Mouse (Mus musculus): ENCODE data around the gene Mdga2. TPM values are rescaled to one million over a fixed set of nuclear protein-coding genes. Genes with fewer than 3 reads are reported as not detected.

Mdga2 gene
- polyA plus RNA-seq, 1 experiment from 2014 or later: 4.7 TPM

DNA sequence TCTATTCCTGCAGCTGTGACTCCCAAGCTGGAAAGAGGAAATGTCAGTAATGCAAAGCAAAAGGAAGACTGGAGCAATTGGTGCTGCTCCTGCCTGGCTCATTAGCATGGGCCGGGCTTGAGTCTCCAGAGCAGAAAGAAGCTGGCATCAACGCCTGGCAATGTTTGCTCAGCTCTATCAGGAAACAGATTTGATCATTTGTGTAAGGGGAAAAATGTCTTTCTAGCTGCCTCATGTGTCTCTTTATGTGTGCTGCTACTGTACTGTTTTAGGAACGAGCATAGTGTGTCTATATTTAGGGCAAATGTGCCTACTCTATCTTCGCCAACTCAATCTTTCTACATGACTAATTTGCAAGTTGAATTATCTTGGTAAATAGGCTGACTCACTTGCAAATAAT is 211.0 kb downstream of the Mdga2 start:
- WGBS: 83% methylated on average over 4 of the region's 4 CpGs
- no peak overlapping the region for H3K9ac ChIP-seq (ENCODE audit: low read length)
- ATAC-seq (replicated peaks; ENCODE audit: low FRiP score): no peak
- H3K27me3 ChIP-seq (ENCODE audit: control insufficient read depth, insufficient read depth, low read length): no peaks in the 10 kb centered on the region
- H3K9me3 ChIP-seq (ENCODE audit: control insufficient read depth, low read length): no peaks in the 10 kb centered on the region
- no peak overlapping the region for H3K27ac ChIP-seq (ENCODE audit: low read depth, low read length)
- no peaks in the 10 kb centered on the region for H3K4me1 ChIP-seq (replicated peaks; ENCODE audit: control insufficient read depth, insufficient read depth, low read length)
- H3K36me3 ChIP-seq (ENCODE audit: control insufficient read depth, insufficient read depth, low read length): no peaks in the 10 kb centered on the region
- H3K4me2 ChIP-seq (ENCODE audit: low read depth, low read length, severe bottlenecking): no peak overlapping the region
- no peak for DNase-seq (ENCODE audit: low spot score)
- no peak overlapping the region for H3K4me3 ChIP-seq (ENCODE audit: low read depth, low read length)

DNA sequence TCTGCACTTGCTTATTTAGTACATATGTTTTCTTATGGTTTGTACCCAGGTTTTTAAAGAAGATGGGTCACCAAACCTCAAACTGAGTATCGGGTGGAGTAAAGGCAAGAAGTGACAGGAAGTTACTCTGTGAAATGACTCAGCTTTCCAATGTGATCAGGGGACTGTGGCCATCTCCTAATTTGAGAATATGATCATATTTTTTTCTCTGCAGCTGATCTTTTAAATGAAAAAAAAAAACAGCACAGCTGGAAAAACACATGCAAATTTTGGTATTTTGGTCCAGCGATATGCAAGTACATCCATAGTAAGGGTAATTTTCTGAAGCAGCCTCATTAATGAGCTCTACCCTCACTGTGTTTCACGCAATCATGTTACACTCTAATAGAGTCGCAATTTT is 212.0 kb downstream of the Mdga2 start:
- 94% methylated on average over 4 of the region's 4 CpGs for WGBS
- H3K4me3 ChIP-seq (ENCODE audit: low read depth, low read length): no peak overlapping the region
- H3K9ac ChIP-seq (ENCODE audit: low read length): no peak overlapping the region
- no peaks in the 10 kb centered on the region for H3K9me3 ChIP-seq (ENCODE audit: control insufficient read depth, low read length)
- no peak overlapping the region for H3K4me2 ChIP-seq (ENCODE audit: low read depth, low read length, severe bottlenecking)
- no peaks in the 10 kb centered on the region for H3K36me3 ChIP-seq (ENCODE audit: control insufficient read depth, insufficient read depth, low read length)
- no peaks in the 10 kb centered on the region for H3K4me1 ChIP-seq (replicated peaks; ENCODE audit: control insufficient read depth, insufficient read depth, low read length)
- ATAC-seq (replicated peaks; ENCODE audit: low FRiP score): no peak
- DNase-seq (ENCODE audit: low spot score): no peak
- no peaks in the 10 kb centered on the region for H3K27me3 ChIP-seq (ENCODE audit: control insufficient read depth, insufficient read depth, low read length)
- no peak overlapping the region for H3K27ac ChIP-seq (ENCODE audit: low read depth, low read length)

DNA sequence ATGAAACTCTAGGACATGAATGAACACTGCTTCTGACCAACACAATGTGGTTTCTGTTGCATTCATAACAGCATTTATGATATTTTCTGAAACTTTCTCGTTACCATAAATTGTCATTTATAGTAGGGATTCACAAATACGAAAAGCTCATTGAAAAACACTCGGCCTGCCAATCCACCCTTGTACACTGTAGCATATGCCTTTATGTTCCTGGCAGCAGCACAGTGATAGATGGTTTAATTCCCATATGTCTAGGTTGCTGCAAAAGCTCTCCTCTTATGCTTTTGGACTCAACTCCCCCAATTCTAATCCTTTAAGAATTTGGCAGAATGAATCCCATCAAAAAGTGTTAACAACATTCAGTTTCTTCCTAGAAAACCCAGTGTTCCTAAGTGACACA is 213.2 kb downstream of the Mdga2 start:
- no peak overlapping the region for H3K4me2 ChIP-seq (ENCODE audit: low read depth, low read length, severe bottlenecking)
- H3K9ac ChIP-seq (ENCODE audit: low read length): no peak overlapping the region
- H3K4me3 ChIP-seq (ENCODE audit: low read depth, low read length): no peak overlapping the region
- H3K27ac ChIP-seq (ENCODE audit: low read depth, low read length): no peak overlapping the region
- H3K36me3 ChIP-seq (ENCODE audit: control insufficient read depth, insufficient read depth, low read length): no peaks in the 10 kb centered on the region
- H3K27me3 ChIP-seq (ENCODE audit: control insufficient read depth, insufficient read depth, low read length): no peaks in the 10 kb centered on the region
- H3K9me3 ChIP-seq (ENCODE audit: control insufficient read depth, low read length): no peaks in the 10 kb centered on the region
- WGBS: 93% methylated on average over 3 of the region's 3 CpGs
- DNase-seq (ENCODE audit: low spot score): no peak
- no peak for ATAC-seq (replicated peaks; ENCODE audit: low FRiP score)
- H3K4me1 ChIP-seq (replicated peaks; ENCODE audit: control insufficient read depth, insufficient read depth, low read length): no peaks in the 10 kb centered on the region

DNA sequence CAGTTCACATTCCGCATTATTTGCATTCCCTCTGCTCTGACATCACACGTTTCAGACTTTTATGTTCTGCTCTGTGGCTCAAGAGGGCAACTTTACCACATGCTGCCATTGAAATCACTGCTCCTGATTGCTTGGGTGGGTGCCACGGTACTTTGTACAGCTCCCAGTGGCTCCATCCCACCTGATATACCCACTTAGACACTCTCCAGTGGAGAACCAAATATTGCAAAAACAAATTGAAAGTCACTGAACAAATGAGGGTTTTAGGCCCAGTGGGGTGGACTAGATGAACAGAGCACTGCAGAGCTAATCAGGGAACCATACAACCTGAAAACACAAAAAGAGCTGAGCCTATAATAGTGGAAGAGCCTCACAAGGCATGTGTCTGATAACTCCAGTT is 268.2 kb downstream of the Mdga2 start:
- Histone ChIP-seq H3K27ac (ENCODE audit: low read depth, low read length) (no peak overlapping the region), H3K4me3 (ENCODE audit: low read depth, low read length) (no peak overlapping the region), H3K4me2 (ENCODE audit: low read depth, low read length, severe bottlenecking) (no peak overlapping the region), H3K4me1 (replicated peaks; ENCODE audit: control insufficient read depth, insufficient read depth, low read length) (no peaks in the 10 kb centered on the region), H3K9me3 (ENCODE audit: control insufficient read depth, low read length) (no peaks in the 10 kb centered on the region), H3K36me3 (ENCODE audit: control insufficient read depth, insufficient read depth, low read length) (no peaks in the 10 kb centered on the region), H3K9ac (ENCODE audit: low read length) (no peak overlapping the region), H3K27me3 (ENCODE audit: control insufficient read depth, insufficient read depth, low read length) (no peaks in the 10 kb centered on the region)
- ATAC-seq (replicated peaks; ENCODE audit: low FRiP score) (no peak), DNase-seq (ENCODE audit: low spot score) (no peak)
- WGBS: 62% methylated on average over 3 of the region's 3 CpGs

DNA sequence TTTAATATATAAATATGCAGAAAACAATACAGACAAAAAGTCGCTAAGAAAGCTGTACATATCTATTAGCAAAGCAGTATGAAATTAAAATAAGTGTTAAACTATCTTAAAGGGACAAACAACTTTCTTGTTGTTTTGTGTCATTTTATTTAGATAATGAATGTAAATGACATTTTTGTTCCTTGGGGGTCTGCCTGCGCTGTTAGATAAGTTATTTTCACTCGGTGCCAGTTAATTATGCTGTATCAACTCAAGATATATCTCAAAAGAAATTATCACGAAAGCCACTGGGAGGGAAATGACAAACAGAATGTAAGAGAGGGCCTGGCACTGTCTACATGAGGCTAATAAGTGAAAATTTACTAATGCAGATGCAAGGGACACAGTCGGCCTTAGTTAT is 306.6 kb downstream of the Mdga2 start:
- H3K27me3 ChIP-seq (ENCODE audit: control insufficient read depth, insufficient read depth, low read length): no peaks in the 10 kb centered on the region
- no peaks in the 10 kb centered on the region for H3K9me3 ChIP-seq (ENCODE audit: control insufficient read depth, low read length)
- DNase-seq (ENCODE audit: low spot score) (no peak), ATAC-seq (replicated peaks; ENCODE audit: low FRiP score) (no peak)
- no peak overlapping the region for H3K4me3 ChIP-seq (ENCODE audit: low read depth, low read length)
- 90% methylated on average over 5 of the region's 5 CpGs for WGBS
- no peak overlapping the region for H3K4me2 ChIP-seq (ENCODE audit: low read depth, low read length, severe bottlenecking)
- no peak overlapping the region for H3K9ac ChIP-seq (ENCODE audit: low read length)
- no peaks in the 10 kb centered on the region for H3K36me3 ChIP-seq (ENCODE audit: control insufficient read depth, insufficient read depth, low read length)
- H3K27ac ChIP-seq (ENCODE audit: low read depth, low read length): no peak overlapping the region
- no peaks in the 10 kb centered on the region for H3K4me1 ChIP-seq (replicated peaks; ENCODE audit: control insufficient read depth, insufficient read depth, low read length)

DNA sequence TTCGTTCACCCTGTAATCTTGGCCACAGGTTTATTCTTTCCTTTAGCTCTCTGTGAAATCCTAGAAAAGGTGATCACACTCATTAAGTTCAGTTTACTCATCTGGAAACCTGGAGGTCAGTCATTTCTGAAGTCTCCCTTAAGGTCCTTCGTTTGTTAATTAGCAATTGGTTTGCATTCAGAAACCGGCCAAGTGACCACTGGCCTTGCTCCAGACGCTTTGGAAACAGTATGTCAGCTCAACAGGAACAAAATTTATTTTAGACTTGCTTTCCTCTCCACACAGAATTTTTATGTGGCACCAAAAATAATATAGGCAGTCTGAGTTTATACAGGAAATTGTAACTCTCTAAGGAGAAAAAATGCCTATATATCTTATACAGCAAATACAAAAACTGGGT is 323.0 kb downstream of the Mdga2 start:
- DNase-seq (ENCODE audit: low spot score) (no peak), ATAC-seq (replicated peaks; ENCODE audit: low FRiP score) (no peak)
- 74% methylated on average over 4 of the region's 4 CpGs for WGBS
- H3K27me3 ChIP-seq (ENCODE audit: control insufficient read depth, insufficient read depth, low read length): no peaks in the 10 kb centered on the region
- H3K36me3 ChIP-seq (ENCODE audit: control insufficient read depth, insufficient read depth, low read length): no peaks in the 10 kb centered on the region
- no peaks in the 10 kb centered on the region for H3K4me1 ChIP-seq (replicated peaks; ENCODE audit: control insufficient read depth, insufficient read depth, low read length)
- H3K9me3 ChIP-seq (ENCODE audit: control insufficient read depth, low read length): no peaks in the 10 kb centered on the region
- no peak overlapping the region for H3K27ac ChIP-seq (ENCODE audit: low read depth, low read length)
- H3K9ac ChIP-seq (ENCODE audit: low read length): no peak overlapping the region
- H3K4me2 ChIP-seq (ENCODE audit: low read depth, low read length, severe bottlenecking): no peak overlapping the region
- no peak overlapping the region for H3K4me3 ChIP-seq (ENCODE audit: low read depth, low read length)

DNA sequence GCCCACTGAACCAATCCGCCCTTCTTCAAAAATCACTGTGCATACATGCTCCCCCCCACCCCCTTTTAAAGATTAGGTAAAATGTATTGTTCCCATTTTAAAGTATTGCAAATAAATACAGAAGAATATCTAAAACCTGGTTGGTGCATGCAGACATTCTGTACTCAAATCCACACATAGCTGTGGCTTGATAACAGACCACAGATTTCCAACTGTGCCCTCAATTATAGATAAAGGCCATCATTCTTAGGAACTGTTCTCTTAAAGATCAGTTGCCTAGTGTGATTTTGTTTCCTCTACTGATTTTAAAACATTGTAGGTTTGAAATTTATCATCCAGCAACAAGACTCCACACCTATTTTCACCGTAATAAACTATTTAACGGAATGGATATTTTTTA is 325.6 kb downstream of the Mdga2 start:
- no peaks in the 10 kb centered on the region for H3K36me3 ChIP-seq (ENCODE audit: control insufficient read depth, insufficient read depth, low read length)
- H3K9me3 ChIP-seq (ENCODE audit: control insufficient read depth, low read length): no peaks in the 10 kb centered on the region
- DNase-seq (ENCODE audit: low spot score) (no peak), ATAC-seq (replicated peaks; ENCODE audit: low FRiP score) (no peak)
- H3K27me3 ChIP-seq (ENCODE audit: control insufficient read depth, insufficient read depth, low read length): no peaks in the 10 kb centered on the region
- H3K4me2 ChIP-seq (ENCODE audit: low read depth, low read length, severe bottlenecking): no peak overlapping the region
- H3K4me1 ChIP-seq (replicated peaks; ENCODE audit: control insufficient read depth, insufficient read depth, low read length): no peaks in the 10 kb centered on the region
- WGBS: 94% methylated on average over 3 of the region's 3 CpGs
- H3K4me3 ChIP-seq (ENCODE audit: low read depth, low read length): no peak overlapping the region
- no peak overlapping the region for H3K9ac ChIP-seq (ENCODE audit: low read length)
- H3K27ac ChIP-seq (ENCODE audit: low read depth, low read length): no peak overlapping the region

DNA sequence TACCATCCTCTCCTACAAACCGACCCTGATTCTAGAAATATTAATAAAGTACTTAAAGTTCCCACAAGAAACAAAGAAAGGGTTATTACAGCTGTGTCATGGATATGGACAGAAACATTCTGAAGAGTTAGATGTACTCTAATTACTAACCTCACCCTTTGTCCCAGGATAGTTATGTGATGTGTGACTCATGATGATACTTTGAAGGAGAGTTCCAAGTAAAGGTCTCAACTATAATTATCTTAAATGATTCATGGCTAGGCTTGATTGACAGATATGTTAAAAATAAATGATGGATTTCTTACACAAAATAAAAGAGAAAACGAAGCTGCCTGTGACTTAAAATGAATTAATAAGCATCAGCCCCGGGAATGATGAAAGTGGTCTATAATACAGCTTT is 332.1 kb downstream of the Mdga2 start:
- Histone ChIP-seq H3K4me3 (ENCODE audit: low read depth, low read length) (no peak overlapping the region), H3K27me3 (ENCODE audit: control insufficient read depth, insufficient read depth, low read length) (no peaks in the 10 kb centered on the region), H3K4me1 (replicated peaks; ENCODE audit: control insufficient read depth, insufficient read depth, low read length) (no peaks in the 10 kb centered on the region), H3K9ac (ENCODE audit: low read length) (no peak overlapping the region), H3K36me3 (ENCODE audit: control insufficient read depth, insufficient read depth, low read length) (no peaks in the 10 kb centered on the region), H3K9me3 (ENCODE audit: control insufficient read depth, low read length) (no peaks in the 10 kb centered on the region), H3K4me2 (ENCODE audit: low read depth, low read length, severe bottlenecking) (no peak overlapping the region), H3K27ac (ENCODE audit: low read depth, low read length) (no peak overlapping the region)
- no peak for ATAC-seq (replicated peaks; ENCODE audit: low FRiP score)
- DNase-seq (ENCODE audit: low spot score): no peak
- WGBS: 74% methylated on average over 3 of the region's 3 CpGs

DNA sequence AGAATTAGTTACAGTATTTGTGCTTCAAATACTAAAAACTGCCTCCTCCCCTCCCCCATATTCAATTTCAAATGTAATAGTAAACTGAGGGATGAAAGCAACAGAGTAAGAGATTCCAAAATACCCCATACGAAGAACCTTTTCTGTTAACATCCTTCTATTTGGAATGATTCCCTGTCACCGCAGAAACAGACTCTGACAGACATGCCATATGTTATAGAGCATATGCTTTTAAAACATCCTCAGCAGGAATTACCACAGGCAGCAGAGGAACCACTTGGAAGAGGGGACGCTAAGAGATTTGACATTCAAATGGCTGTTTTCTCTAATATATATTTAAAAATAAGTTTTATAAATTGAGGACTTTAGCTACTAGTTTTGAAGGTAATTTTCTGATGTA is 333.1 kb downstream of the Mdga2 start:
- Histone ChIP-seq H3K27me3 (ENCODE audit: control insufficient read depth, insufficient read depth, low read length) (no peaks in the 10 kb centered on the region), H3K9ac (ENCODE audit: low read length) (no peak overlapping the region), H3K36me3 (ENCODE audit: control insufficient read depth, insufficient read depth, low read length) (no peaks in the 10 kb centered on the region), H3K4me2 (ENCODE audit: low read depth, low read length, severe bottlenecking) (no peak overlapping the region), H3K4me3 (ENCODE audit: low read depth, low read length) (no peak overlapping the region), H3K27ac (ENCODE audit: low read depth, low read length) (no peak overlapping the region), H3K9me3 (ENCODE audit: control insufficient read depth, low read length) (no peaks in the 10 kb centered on the region), H3K4me1 (replicated peaks; ENCODE audit: control insufficient read depth, insufficient read depth, low read length) (no peaks in the 10 kb centered on the region)
- WGBS: 86% methylated on average over 3 of the region's 3 CpGs
- ATAC-seq (replicated peaks; ENCODE audit: low FRiP score) (no peak), DNase-seq (ENCODE audit: low spot score) (no peak)

Data from forebrain, embryonic 11.5 days (tissue).